Mouse (Mus musculus): Measurements from ENCODE around the gene Chad. TPM values are rescaled to one million over a fixed set of nuclear protein-coding genes. Genes with fewer than 3 reads are reported as not detected.

Gene Chad
- total and polyA plus RNA-seq, 3 experiments, result 0.08 to 0.11 TPM; not detected in 1

Other genes with a start within 250 kb of the Chad start
- gene Luc7l3, start 243.1 kb upstream of the Chad start, total RNA-seq (2012; rRNA removed), result 47.3 and 52.3 TPM in 2 replicates
- 10 to 100 TPM; 54.7 to 90.5 TPM for gene Luc7l3, start 243.1 kb upstream of the Chad start, polyA plus RNA-seq (2012; ENCODE audit: insufficient read depth in 1 of 2, insufficient read length in 2 of 2, low read depth in 1 of 2, low replicate concordance in 2 of 2, missing spikeins in 1 of 2)
- gene Ankrd40, start 237.0 kb upstream of the Chad start, total RNA-seq (2012; rRNA removed), result 37.1 and 39.4 TPM in 2 replicates
- 10 to 100 TPM in 1 of 2 experiments, not detected in 1; 60.0 TPM for gene Ankrd40, start 237.0 kb upstream of the Chad start, polyA plus RNA-seq (2012; ENCODE audit: insufficient read depth in 1 of 2, insufficient read length in 2 of 2, low read depth in 1 of 2, low replicate concordance in 2 of 2, missing spikeins in 1 of 2)
- gene Abcc3, start 172.1 kb upstream of the Chad start, total RNA-seq (2012; rRNA removed), result 0.13 and 0.27 TPM in 2 replicates
- gene Abcc3, start 172.1 kb upstream of the Chad start, polyA plus RNA-seq (2012; ENCODE audit: insufficient read depth in 1 of 2, insufficient read length in 2 of 2, low read depth in 1 of 2, low replicate concordance in 2 of 2, missing spikeins in 1 of 2), result under 1 TPM in 1 of 2 experiments, not detected in 1; 0.29 TPM
- 0.04 TPM in 1 of 2 replicates, not detected in the other for gene Cacna1g, start 90.8 kb upstream of the Chad start, total RNA-seq (2012; rRNA removed)
- under 1 TPM in 1 of 2 experiments, not detected in 1; 0.01 TPM for gene Cacna1g, start 90.8 kb upstream of the Chad start, polyA plus RNA-seq (2012; ENCODE audit: insufficient read depth in 1 of 2, insufficient read length in 2 of 2, low read depth in 1 of 2, low replicate concordance in 2 of 2, missing spikeins in 1 of 2)
- gene Spata20, start 78.9 kb upstream of the Chad start, total RNA-seq (2012; rRNA removed), result not detected in 2 replicates
- not detected for gene Spata20, start 78.9 kb upstream of the Chad start, polyA plus RNA-seq (2012; ENCODE audit: insufficient read depth in 1 of 2, insufficient read length in 2 of 2, low read depth in 1 of 2, low replicate concordance in 2 of 2, missing spikeins in 1 of 2)
- gene Epn3, start 65.1 kb upstream of the Chad start, total RNA-seq (2012; rRNA removed), result not detected in 2 replicates
- gene Epn3, start 65.1 kb upstream of the Chad start, polyA plus RNA-seq (2012; ENCODE audit: insufficient read depth in 1 of 2, insufficient read length in 2 of 2, low read depth in 1 of 2, low replicate concordance in 2 of 2, missing spikeins in 1 of 2), result not detected
- 0.12 TPM in 1 of 2 replicates, not detected in the other for gene Mycbpap, start 43.3 kb upstream of the Chad start, total RNA-seq (2012; rRNA removed)
- under 1 TPM in 1 of 2 experiments, not detected in 1; 0.17 TPM for gene Mycbpap, start 43.3 kb upstream of the Chad start, polyA plus RNA-seq (2012; ENCODE audit: insufficient read depth in 1 of 2, insufficient read length in 2 of 2, low read depth in 1 of 2, low replicate concordance in 2 of 2, missing spikeins in 1 of 2)
- 27.9 and 28.7 TPM in 2 replicates for gene Rsad1, start 15.8 kb upstream of the Chad start, total RNA-seq (2012; rRNA removed)
- gene Rsad1, start 15.8 kb upstream of the Chad start, polyA plus RNA-seq (2012; ENCODE audit: insufficient read depth in 1 of 2, insufficient read length in 2 of 2, low read depth in 1 of 2, low replicate concordance in 2 of 2, missing spikeins in 1 of 2), result 10 to 100 TPM in 1 of 2 experiments, not detected in 1; 24.0 TPM
- gene Acsf2, start 36.8 kb downstream of the Chad start, total RNA-seq (2012; rRNA removed), result 2.8 and 3.3 TPM in 2 replicates
- gene Acsf2, start 36.8 kb downstream of the Chad start, polyA plus RNA-seq (2012; ENCODE audit: insufficient read depth in 1 of 2, insufficient read length in 2 of 2, low read depth in 1 of 2, low replicate concordance in 2 of 2, missing spikeins in 1 of 2), result 10 to 100 TPM in 1 of 2 experiments, not detected in 1; 13.1 TPM
- 423 and 464 TPM in 2 replicates for gene Lrrc59, start 64.7 kb downstream of the Chad start, total RNA-seq (2012; rRNA removed)
- 100 to 1,000 TPM; 486 to 633 TPM for gene Lrrc59, start 64.7 kb downstream of the Chad start, polyA plus RNA-seq (2012; ENCODE audit: insufficient read depth in 1 of 2, insufficient read length in 2 of 2, low read depth in 1 of 2, low replicate concordance in 2 of 2, missing spikeins in 1 of 2)
- gene Mrpl27, start 88.7 kb downstream of the Chad start, total RNA-seq (2012; rRNA removed), result 114 and 129 TPM in 2 replicates
- gene Mrpl27, start 88.7 kb downstream of the Chad start, polyA plus RNA-seq (2012; ENCODE audit: insufficient read depth in 1 of 2, insufficient read length in 2 of 2, low read depth in 1 of 2, low replicate concordance in 2 of 2, missing spikeins in 1 of 2), result 100 to 1,000 TPM in 1 of 2 experiments, not detected in 1; 102 TPM
- gene Eme1, start 88.9 kb downstream of the Chad start, total RNA-seq (2012; rRNA removed), result 43.8 and 54.9 TPM in 2 replicates
- 10 to 100 TPM in 1 of 2 experiments, not detected in 1; 41.8 TPM for gene Eme1, start 88.9 kb downstream of the Chad start, polyA plus RNA-seq (2012; ENCODE audit: insufficient read depth in 1 of 2, insufficient read length in 2 of 2, low read depth in 1 of 2, low replicate concordance in 2 of 2, missing spikeins in 1 of 2)
- gene Xylt2, start 112.5 kb downstream of the Chad start, total RNA-seq (2012; rRNA removed), result 8.4 and 10.1 TPM in 2 replicates
- gene Xylt2, start 112.5 kb downstream of the Chad start, polyA plus RNA-seq (2012; ENCODE audit: insufficient read depth in 1 of 2, insufficient read length in 2 of 2, low read depth in 1 of 2, low replicate concordance in 2 of 2, missing spikeins in 1 of 2), result 10 to 100 TPM in 1 of 2 experiments, not detected in 1; 12.4 TPM
- not detected in 2 replicates for gene Gm11541, start 139.5 kb downstream of the Chad start, total RNA-seq (2012; rRNA removed)
- gene Gm11541, start 139.5 kb downstream of the Chad start, polyA plus RNA-seq (2012; ENCODE audit: insufficient read depth in 1 of 2, insufficient read length in 2 of 2, low read depth in 1 of 2, low replicate concordance in 2 of 2, missing spikeins in 1 of 2), result not detected
- 0.16 and 0.19 TPM in 2 replicates for gene Cdc34b, start 176.7 kb downstream of the Chad start, total RNA-seq (2012; rRNA removed)
- under 1 TPM in 1 of 2 experiments, not detected in 1; 0.29 TPM for gene Cdc34b, start 176.7 kb downstream of the Chad start, polyA plus RNA-seq (2012; ENCODE audit: insufficient read depth in 1 of 2, insufficient read length in 2 of 2, low read depth in 1 of 2, low replicate concordance in 2 of 2, missing spikeins in 1 of 2)
- gene Tmem92, start 217.7 kb downstream of the Chad start, total RNA-seq (2012; rRNA removed), result not detected in 2 replicates
- gene Tmem92, start 217.7 kb downstream of the Chad start, polyA plus RNA-seq (2012; ENCODE audit: insufficient read depth in 1 of 2, insufficient read length in 2 of 2, low read depth in 1 of 2, low replicate concordance in 2 of 2, missing spikeins in 1 of 2), result not detected

All from MEL (cell line).